Mouse (Mus musculus) limb, embryonic 13.5 days (tissue): ENCODE results near the gene Sufu. TPM values are rescaled to one million over a fixed set of nuclear protein-coding genes. Genes with fewer than 3 reads are reported as not detected.

ENCODE experiments used
- ATAC-seq: fragments of 200-750 bp; cut with Nextera tagmentation; 2 replicates; pipeline ENCODE4 v1.8.0; 2017; ENCODE audit warnings: low read depth, moderate number of reproducible peaks, moderate TSS enrichment; ENCODE audit not compliant: low FRiP score
- H3K27ac ChIP-seq: fragments of 300-500 bp; sonication (generic); 2 replicates; pipeline ENCODE4 v1.5.1; 2015; ENCODE audit warnings: inconsistent platforms, mild to moderate bottlenecking, moderate library complexity
- H3K27me3 ChIP-seq: fragments of 300-500 bp; sonication (generic); 2 replicates; pipeline ENCODE4 v1.6.1; 2015; ENCODE audit warnings: mild to moderate bottlenecking, inconsistent platforms
- H3K36me3 ChIP-seq: fragments of 300-500 bp; sonication (generic); 2 replicates; pipeline ENCODE4 v1.6.1; 2015; ENCODE audit warnings: inconsistent platforms, mild to moderate bottlenecking, moderate library complexity
- H3K4me1 ChIP-seq: fragments of 300-500 bp; sonication (generic); 2 replicates; pipeline ENCODE4 v1.6.1; 2015; ENCODE audit warnings: inconsistent platforms
- H3K4me2 ChIP-seq: fragments of 300-500 bp; sonication (generic); replicated peaks from 2 replicates; pipeline ENCODE4 v1.6.1; 2015; ENCODE audit warnings: inconsistent platforms, mild to moderate bottlenecking, moderate library complexity
- H3K4me3 ChIP-seq: fragments of 300-500 bp; sonication (generic); 2 replicates; pipeline ENCODE4 v1.5.1; 2015; ENCODE audit warnings: moderate library complexity, mild to moderate bottlenecking, inconsistent platforms
- H3K9ac ChIP-seq: fragments of 300-500 bp; sonication (generic); 2 replicates; pipeline ENCODE4 v1.6.1; 2015; ENCODE audit warnings: mild to moderate bottlenecking, inconsistent platforms
- H3K9me3 ChIP-seq: fragments of 300-500 bp; sonication (generic); 2 replicates; pipeline ENCODE4 v1.6.1; 2016; ENCODE audit warnings: inconsistent platforms
- WGBS: fragments of 180-500 bp; shearing (Covaris S2); methylation state at CpG from one replicate; pipeline ENCODE4 v1.1.7; 2015; 5-methylcytosine and 5-hydroxymethylcytosine counted together
- polyA plus RNA-seq: library from polyadenylated mRNA; unstranded; fragments of >200 nt; fragmentation: Nextera tagmentation; extraction: Ambion mirVana; gene quantifications from 2 replicates; pipeline ENCODE4 v1.2.1, GENCODE M21; 2015

Gene Sufu
- polyA plus RNA-seq, 1 experiment from 2014 or later, result 38.8 TPM

- Histone ChIP-seq H3K9ac (peak overlapping the region; percentile 96), H3K27me3 (no peaks in the 10 kb centered on the region), H3K4me3 (peak overlapping the region; percentile 92), H3K27ac (peak overlapping the region; percentile 98), H3K4me1 (peaks cover 63% of the 10 kb centered on the region), H3K9me3 (no peaks in the 10 kb centered on the region), H3K4me2 (peak overlapping the region; percentile 99), H3K36me3 (peaks cover 39% of the 10 kb centered on the region)
- ATAC-seq, result no peak
- 2% methylated on average over 4 of the region's 4 CpGs for WGBS
Measured at GRCm38 (mm10) chr19:46504085-46504552, 107.4 kb downstream of the Sufu start.

DNA sequence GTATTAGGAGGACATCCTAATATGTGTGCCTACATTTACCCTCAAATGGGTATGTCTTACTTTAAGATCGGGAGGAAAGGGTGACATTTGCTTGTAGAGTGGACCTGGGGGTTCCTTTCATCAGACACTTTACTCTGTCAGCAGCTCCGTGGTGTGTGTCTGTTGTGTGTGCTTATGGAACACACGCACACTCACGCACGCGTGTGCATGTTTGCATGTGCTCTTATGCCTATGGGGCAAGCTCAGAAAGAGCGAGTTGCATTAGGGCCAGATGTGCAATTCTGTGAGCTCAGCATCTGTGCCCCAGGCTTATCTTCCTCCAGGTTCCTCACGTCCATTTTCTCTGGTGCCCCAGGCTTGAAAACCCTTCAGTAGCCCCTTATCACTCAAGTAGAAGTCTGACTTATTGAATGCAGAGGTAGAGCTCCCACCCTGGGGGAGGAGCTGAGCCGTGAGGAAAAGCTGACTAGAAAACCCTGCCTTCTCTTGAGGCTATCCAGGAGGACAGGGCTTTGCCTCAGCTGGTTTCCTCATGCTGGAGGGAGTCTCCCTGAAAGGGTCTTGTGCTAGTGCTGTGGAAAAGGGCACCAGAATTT is 108.2 kb downstream of the Sufu start:
- Histone ChIP-seq H3K27ac (peak overlapping the region; percentile 98), H3K4me3 (peak overlapping the region; percentile 92), H3K4me2 (peak overlapping the region; percentile 99), H3K9ac (peak overlapping the region; percentile 96), H3K27me3 (no peaks in the 10 kb centered on the region), H3K9me3 (no peaks in the 10 kb centered on the region), H3K36me3 (peaks cover 47% of the 10 kb centered on the region), H3K4me1 (peaks cover 71% of the 10 kb centered on the region)
- 62% methylated on average over 9 of the region's 9 CpGs for whole genome bisulfite sequencing
- ATAC-seq, result no peak

DNA sequence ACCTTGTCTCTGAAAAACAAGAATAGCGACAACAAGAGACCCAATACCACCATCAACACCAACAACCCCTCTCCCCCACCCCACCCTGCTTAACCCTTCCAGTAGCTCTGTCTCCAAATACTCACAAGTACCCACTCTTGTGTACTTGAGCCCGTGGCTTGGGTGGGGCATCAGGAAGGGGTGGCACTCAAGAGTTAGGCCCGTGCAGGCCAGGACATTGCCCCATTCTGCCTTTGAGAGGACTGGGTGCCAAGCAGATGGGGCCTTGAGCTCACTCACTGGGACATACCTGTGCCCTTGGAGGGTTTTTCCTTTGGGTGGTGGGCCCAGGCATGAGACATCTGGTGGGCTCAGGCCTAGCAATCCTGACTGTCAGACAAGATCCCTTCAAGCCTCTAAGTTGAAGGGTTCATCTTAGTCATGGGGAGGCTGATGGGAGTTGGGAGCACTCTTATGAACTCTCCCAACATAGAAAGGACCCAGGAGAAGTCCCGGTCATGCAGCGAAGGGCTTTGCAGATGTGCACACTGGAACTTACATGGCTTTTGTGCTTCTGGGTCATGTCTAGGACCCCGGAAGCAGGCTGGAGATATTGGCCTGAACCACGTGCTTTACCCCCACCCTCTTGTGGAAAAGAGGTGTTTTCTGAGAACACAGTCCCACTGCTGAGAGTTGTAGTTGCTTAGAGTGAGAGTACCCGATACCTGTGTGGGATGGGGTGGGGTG is 109.1 kb downstream of the Sufu start:
- WGBS, result 82% methylated on average over 8 of the region's 8 CpGs
- H3K4me3 ChIP-seq, result peak overlapping the region; percentile 5; the same call in 1 of the 2 replicates
- peaks cover 80% of the 10 kb centered on the region for H3K4me1 ChIP-seq
- H3K4me2 ChIP-seq, result peak overlapping the region; percentile 99
- H3K36me3 ChIP-seq, result peaks cover 54% of the 10 kb centered on the region
- H3K9me3 ChIP-seq, result no peaks in the 10 kb centered on the region
- H3K9ac ChIP-seq, result peak overlapping the region; percentile 31; the same call in 1 of the 2 replicates
- H3K27me3 ChIP-seq, result no peaks in the 10 kb centered on the region
- ATAC-seq, result no peak
- no peak overlapping the region for H3K27ac ChIP-seq

DNA sequence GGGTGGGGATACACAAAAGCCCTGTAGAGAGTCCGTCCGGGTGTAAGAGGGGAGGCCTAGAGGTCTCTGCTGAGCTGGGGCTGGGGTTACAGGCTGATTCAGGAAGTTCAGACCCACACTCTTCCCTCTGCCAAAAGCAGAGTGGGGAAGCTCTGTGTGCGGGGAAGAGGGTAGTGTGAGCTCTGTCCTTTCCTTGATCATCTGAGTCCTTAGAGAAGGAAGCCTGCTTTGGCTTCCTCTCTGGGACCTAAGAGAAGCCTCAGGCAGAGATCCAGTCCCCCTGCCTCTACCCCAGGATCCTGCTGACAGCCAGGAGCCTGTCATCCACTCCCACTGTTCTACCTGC is 109.6 kb downstream of the Sufu start:
- Histone ChIP-seq H3K4me3 (no peak overlapping the region), H3K27me3 (no peaks in the 10 kb centered on the region), H3K36me3 (peaks cover 56% of the 10 kb centered on the region), H3K4me2 (peak overlapping the region; percentile 99), H3K4me1 (peaks cover 81% of the 10 kb centered on the region), H3K27ac (no peak overlapping the region), H3K9me3 (no peaks in the 10 kb centered on the region), H3K9ac (peak overlapping the region; percentile 40)
- 81% methylated on average over 3 of the region's 3 CpGs for WGBS
- ATAC-seq, result no peak

GRCm38 (mm10) chr19:46507181-46507581 is 110.5 kb downstream of the Sufu start:
- no peaks in the 10 kb centered on the region for H3K27me3 ChIP-seq
- no peak overlapping the region; the same call in 1 of the 2 replicates for H3K27ac ChIP-seq
- H3K4me1 ChIP-seq, result peaks cover 81% of the 10 kb centered on the region
- H3K9ac ChIP-seq, result peak overlapping the region; percentile 40
- H3K9me3 ChIP-seq, result no peaks in the 10 kb centered on the region
- ATAC-seq, result no peak
- 69% methylated on average over 8 of the region's 8 CpGs for WGBS
- no peak overlapping the region for H3K4me3 ChIP-seq
- 0 out of 2 replicates have a peak overlapping the region, but pooled peaks have one; percentile 4 for H3K4me2 ChIP-seq
- peaks cover 65% of the 10 kb centered on the region for H3K36me3 ChIP-seq

DNA sequence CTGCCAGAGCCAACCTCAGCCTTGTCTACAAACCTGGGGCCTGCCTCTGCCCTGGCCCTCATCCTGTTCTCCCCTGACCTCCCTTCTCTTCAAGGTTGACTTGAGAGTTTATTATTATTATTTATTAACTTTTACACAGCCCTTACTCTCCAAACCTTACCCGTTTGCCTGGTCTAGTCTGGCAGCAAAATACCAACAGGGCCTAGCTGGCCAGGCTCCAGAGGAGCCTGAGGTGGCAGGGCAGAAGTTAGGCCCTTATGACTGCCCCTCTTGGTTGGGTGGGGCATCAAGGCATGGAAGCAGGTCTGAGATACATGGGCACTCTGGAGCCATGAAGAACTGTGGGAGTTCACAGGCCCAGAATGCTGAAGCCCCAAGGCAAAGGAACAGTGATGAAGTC is 111.1 kb downstream of the Sufu start:
- H3K4me1 ChIP-seq, result peaks cover 76% of the 10 kb centered on the region
- H3K4me2 ChIP-seq, result no peak overlapping the region
- 66% methylated on average over 1 of the region's 1 CpGs for WGBS
- no peak overlapping the region for H3K9ac ChIP-seq
- H3K36me3 ChIP-seq, result peaks cover 71% of the 10 kb centered on the region
- no peak for ATAC-seq
- no peak overlapping the region for H3K4me3 ChIP-seq
- H3K9me3 ChIP-seq, result no peaks in the 10 kb centered on the region
- no peaks in the 10 kb centered on the region for H3K27me3 ChIP-seq
- no peak overlapping the region for H3K27ac ChIP-seq

DNA sequence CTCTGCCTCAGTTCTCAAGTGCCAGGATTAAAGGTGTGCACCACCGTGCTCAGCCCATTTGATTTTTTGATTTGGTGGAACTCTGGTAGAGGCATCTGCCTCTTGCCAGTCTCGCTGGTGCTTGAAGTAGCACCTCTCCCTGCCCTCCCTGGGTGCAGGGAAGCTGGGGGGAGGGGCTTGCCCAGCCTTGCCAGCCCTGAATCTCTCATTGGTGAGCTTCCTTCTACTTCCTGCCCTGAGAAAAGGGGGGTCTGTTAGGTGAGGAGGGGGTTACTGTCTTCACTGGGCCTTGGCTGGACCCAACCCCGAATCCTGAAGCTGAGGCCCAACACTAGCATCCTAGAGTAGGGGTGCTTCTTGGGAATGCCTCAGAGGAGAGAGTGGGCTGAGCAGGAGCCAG is 112.0 kb downstream of the Sufu start:
- Histone ChIP-seq H3K27me3 (no peaks in the 10 kb centered on the region), H3K36me3 (peaks cover 80% of the 10 kb centered on the region), H3K4me1 (peaks cover 71% of the 10 kb centered on the region), H3K9ac (no peak overlapping the region; the same call in 1 of the 2 replicates), H3K9me3 (no peaks in the 10 kb centered on the region), H3K4me2 (no peak overlapping the region), H3K4me3 (no peak overlapping the region), H3K27ac (no peak overlapping the region)
- ATAC-seq, result no peak
- 21% methylated on average over 3 of the region's 3 CpGs for whole genome bisulfite sequencing

DNA sequence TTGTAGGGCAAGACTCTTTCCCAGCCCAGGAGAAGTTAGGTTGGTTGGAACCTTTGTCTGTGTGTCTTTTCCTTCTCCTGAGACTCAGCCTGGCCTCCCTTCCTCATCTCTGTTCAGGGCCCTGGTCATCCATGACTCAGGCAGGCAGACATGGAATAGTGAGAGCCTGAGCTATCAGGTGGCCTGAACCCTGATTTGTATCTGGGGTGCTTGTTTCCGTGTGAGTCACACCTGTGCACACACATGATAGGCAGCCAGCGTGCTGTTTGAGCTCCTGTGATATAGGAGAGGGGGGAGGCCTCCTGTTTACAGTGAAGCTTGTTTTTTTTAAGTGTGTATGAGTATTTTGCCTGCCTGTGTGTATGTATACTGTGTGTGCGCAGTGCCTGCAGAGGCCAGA is 112.5 kb downstream of the Sufu start:
- ATAC-seq, result no peak
- Histone ChIP-seq H3K4me2 (no peak overlapping the region), H3K36me3 (peaks cover 85% of the 10 kb centered on the region), H3K9ac (no peak overlapping the region; the same call in 1 of the 2 replicates), H3K27me3 (no peaks in the 10 kb centered on the region), H3K9me3 (no peaks in the 10 kb centered on the region), H3K4me1 (peaks cover 67% of the 10 kb centered on the region), H3K27ac (no peak overlapping the region), H3K4me3 (no peak overlapping the region)
- WGBS, result 70% methylated on average over 3 of the region's 3 CpGs

DNA sequence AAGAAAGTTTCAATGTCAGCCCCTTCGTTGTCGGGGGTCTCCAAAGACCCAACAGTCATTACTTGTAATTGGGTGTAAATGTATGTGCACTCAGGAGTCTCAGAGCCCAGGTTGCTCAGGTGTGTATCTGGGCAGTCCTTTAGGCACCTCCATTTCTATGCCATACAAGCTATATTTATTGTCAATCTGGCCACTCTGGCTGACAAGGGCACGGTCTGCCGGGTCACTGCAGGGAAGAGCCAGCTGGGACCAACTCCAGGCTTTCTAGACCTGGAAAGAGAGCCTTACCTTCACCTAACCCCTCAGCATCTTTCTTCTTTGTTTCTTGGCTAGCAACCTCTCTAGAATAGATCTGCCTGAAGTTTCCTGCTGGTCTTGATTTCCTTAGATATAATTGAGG is 113.0 kb downstream of the Sufu start:
- no peaks in the 10 kb centered on the region for H3K27me3 ChIP-seq
- H3K27ac ChIP-seq, result no peak overlapping the region
- H3K4me1 ChIP-seq, result peaks cover 61% of the 10 kb centered on the region
- H3K4me3 ChIP-seq, result no peak overlapping the region
- peaks cover 90% of the 10 kb centered on the region for H3K36me3 ChIP-seq
- no peak overlapping the region for H3K4me2 ChIP-seq
- 0 out of 2 replicates have a peak overlapping the region, but pooled peaks have one; percentile 4 for H3K9ac ChIP-seq
- no peaks in the 10 kb centered on the region for H3K9me3 ChIP-seq
- WGBS, result 81% methylated on average over 4 of the region's 4 CpGs
- no peak for ATAC-seq

DNA sequence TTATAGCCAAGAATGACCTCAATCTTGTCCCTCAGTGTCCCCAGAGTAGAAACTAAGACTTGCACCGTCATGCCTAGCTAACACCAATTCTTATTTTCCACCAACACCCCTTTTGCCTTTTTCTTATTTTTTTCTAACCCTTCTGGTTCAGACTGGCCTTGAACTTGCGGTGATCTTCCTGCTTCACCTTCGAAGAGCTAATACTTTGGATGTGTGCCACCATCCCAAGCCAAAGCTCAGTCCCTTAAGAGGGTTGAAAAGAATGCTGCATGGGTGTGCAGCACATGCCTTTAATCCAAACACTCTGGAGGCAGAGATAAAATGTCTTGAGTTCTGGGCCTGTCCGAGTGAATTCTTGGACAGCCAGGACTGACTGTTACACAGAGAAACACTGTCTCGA is 113.7 kb downstream of the Sufu start:
- ATAC-seq, result no peak
- no peak overlapping the region for H3K9ac ChIP-seq
- H3K9me3 ChIP-seq, result no peaks in the 10 kb centered on the region
- H3K36me3 ChIP-seq, result peaks cover 95% of the 10 kb centered on the region
- H3K4me2 ChIP-seq, result no peak overlapping the region
- peaks cover 55% of the 10 kb centered on the region for H3K4me1 ChIP-seq
- H3K27ac ChIP-seq, result no peak overlapping the region
- no peak overlapping the region for H3K4me3 ChIP-seq
- no peaks in the 10 kb centered on the region for H3K27me3 ChIP-seq
- 79% methylated on average over 5 of the region's 5 CpGs for WGBS

DNA sequence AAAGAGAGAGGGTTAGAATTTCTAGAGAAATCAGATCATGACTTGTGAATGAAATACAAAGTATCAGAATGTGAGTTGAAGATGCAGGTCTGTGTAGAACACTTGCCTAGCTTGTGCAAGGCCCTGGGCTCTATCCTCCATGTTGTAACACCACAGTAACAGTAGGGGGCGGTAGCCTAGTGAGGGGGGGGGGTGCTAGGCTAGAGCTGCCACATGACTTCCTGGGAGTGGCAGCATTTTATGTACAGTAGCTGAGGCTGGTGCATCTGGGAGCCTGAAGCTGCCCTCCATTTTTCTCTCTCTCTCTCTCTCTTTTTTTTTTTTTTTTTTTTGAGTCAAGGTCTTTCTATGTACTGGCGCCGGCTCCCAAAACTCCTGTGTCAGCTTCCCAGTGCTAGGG is 114.1 kb downstream of the Sufu start:
- Histone ChIP-seq H3K4me2 (no peak overlapping the region), H3K9me3 (no peaks in the 10 kb centered on the region), H3K27me3 (no peaks in the 10 kb centered on the region), H3K4me1 (peaks cover 51% of the 10 kb centered on the region), H3K36me3 (peaks cover 95% of the 10 kb centered on the region), H3K9ac (no peak overlapping the region), H3K27ac (no peak overlapping the region), H3K4me3 (no peak overlapping the region)
- WGBS, result 70% methylated on average over 3 of the region's 3 CpGs
- no peak for ATAC-seq

DNA sequence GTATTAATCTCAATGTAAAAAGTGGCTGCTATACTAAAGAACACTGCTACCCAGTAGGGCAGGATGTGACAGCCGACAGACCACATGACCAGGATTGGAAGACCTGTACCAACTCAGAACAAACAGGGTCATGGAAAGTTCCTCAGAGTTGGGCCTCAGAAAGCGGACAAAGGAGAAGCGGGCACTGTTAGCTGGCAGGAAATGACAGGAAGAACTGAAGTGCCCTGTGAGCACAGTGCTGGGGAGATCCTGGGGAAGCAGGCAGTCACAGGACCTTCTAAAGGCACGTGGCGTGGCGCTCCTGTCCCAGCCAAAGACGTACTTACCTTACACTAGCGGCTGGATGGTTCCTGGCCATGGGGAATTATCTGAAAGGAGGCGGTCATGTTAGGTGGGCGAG is 114.6 kb downstream of the Sufu start:
- Histone ChIP-seq H3K27ac (no peak overlapping the region), H3K9me3 (no peaks in the 10 kb centered on the region), H3K4me1 (peaks cover 46% of the 10 kb centered on the region), H3K9ac (no peak overlapping the region), H3K4me2 (no peak overlapping the region), H3K4me3 (no peak overlapping the region), H3K27me3 (no peaks in the 10 kb centered on the region), H3K36me3 (peaks cover 94% of the 10 kb centered on the region)
- 88% methylated on average over 10 of the region's 10 CpGs for WGBS
- ATAC-seq, result no peak
